Mouse (Mus musculus): Measurements from ENCODE around the gene Lmf2.
A peak's percentile ranks its signal among the peaks of the same experiment; 100 is the strongest.

Gene Lmf2

GRCm38 (mm10) chr15:89372536-89372935 is 17.1 kb upstream of the Lmf2 start:
- DNase-seq (ENCODE audit: low read depth, low spot score): no peak

GRCm38 (mm10) chr15:89372068-89372467 is 16.6 kb upstream of the Lmf2 start:
- DNase-seq (ENCODE audit: low read depth, low spot score): no peak

DNA sequence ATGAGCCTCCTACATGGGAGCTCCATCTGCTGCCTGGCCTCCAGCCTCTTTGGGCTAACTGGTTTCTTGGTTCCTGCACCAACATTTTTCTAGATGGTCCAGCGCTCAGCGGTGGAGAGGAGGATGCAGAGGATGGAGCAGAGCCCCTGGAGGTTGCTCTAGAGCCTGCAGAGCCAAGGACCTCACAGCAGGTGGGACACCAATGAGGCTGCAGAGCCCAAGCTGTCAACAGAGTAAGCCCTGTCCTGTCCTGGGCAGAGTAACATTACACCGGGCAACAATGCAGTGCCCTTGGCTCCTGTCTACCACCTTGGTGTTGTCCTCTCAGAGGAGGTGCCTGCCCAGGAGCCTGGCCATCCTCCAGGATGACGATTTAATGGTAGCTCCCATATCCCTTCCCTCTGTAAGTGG is 9.7 kb upstream of the Lmf2 start:
- DNase-seq (ENCODE audit: low read depth, low spot score): no peak

- no peak for DNase-seq (ENCODE audit: low read depth, low spot score)
Observed at GRCm38 (mm10) chr15:89363051-89363450, 7.6 kb upstream of the Lmf2 start.

DNA sequence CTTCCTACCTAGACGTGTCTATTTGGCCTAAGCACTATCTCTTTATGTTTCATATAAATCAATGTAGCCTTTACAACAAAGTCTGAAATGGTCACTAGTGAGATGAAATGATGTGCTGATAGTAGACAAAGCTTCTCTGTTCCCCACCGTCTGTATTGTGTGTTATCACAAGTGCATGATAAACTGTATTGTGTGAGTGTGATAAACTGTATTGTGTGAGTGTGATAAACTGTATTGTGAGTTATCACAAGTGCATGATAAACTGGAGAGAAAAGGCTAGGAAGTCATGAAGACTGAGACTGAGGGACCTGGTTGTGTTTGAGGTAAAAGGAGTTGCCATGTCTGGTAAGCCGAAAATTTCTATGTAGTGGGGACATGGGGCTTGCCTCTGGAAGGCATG is 3.3 kb upstream of the Lmf2 start:
- DNase-seq (ENCODE audit: low read depth, low spot score): no peak

- peak; percentile 32 for DNase-seq (ENCODE audit: low read depth, low spot score)
Observed at GRCm38 (mm10) chr15:89356372-89356771, 913 bp upstream of the Lmf2 start.

DNA sequence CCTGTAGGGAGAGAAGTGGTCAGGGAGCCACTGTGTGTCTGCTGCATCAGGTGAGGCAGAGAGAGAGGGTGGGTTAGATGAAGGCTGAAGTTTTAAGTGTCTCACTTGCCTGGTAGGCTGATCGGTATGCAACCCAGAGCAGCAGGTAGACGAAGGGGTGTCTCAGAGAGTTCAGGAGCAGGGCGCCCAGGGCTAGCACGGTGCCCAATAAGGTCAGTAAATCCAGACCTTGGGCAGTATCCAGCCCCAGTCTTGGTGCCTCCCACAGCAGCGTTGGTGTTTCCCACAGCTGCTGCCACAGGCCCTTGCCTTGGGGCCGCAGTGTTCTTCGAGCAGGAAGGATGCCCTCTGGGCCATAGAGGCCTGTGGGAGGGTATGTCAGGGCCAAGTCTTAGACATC is 1.0 kb downstream of the Lmf2 start:
- DNase-seq (ENCODE audit: low read depth, low spot score): no peak

DNA sequence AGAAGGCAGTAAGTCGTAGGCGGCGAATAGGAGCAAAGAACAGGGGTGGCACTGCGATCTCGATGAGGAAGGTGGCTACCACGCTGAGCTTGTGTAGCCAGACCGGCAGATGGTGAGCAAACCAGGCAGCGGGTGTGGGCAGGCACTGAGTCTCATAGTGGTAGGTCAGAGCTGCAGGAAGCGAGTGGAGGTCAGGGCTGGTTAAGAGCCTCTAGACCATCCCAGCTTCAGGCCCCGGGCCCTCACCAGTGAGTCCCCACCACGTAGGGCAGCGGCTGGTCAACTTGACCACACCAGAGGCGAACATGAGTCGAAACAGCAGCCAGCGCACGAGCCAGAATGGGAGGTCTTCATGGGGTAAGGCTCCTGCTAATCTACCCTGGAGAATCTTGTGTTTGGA is 1.6 kb downstream of the Lmf2 start:
- no peak for DNase-seq (ENCODE audit: low read depth, low spot score)

DNA sequence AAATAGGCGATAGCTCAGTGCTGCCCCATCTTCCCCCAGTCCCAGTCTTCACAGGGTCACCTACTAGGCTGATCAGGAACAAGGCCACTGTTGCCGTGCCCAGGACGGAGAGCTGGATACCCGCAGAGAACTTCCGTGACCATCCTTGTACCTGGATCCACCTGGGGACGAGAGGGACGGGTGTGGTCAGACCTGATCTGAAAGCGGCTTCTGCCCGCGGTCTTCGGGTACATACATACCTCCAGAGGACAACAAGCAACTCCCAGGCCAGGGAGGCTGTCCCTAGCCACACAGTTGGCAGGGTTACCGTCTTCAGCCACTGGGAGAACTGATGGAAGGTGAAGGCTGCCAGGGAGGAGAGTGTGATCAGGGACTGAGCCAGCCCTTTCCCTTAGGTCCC is 2.7 kb downstream of the Lmf2 start:
- no peak for DNase-seq (ENCODE audit: low read depth, low spot score)

- DNase-seq (ENCODE audit: low read depth, low spot score): no peak
Observed at GRCm38 (mm10) chr15:89352054-89352453, 3.4 kb downstream of the Lmf2 start.

DNA sequence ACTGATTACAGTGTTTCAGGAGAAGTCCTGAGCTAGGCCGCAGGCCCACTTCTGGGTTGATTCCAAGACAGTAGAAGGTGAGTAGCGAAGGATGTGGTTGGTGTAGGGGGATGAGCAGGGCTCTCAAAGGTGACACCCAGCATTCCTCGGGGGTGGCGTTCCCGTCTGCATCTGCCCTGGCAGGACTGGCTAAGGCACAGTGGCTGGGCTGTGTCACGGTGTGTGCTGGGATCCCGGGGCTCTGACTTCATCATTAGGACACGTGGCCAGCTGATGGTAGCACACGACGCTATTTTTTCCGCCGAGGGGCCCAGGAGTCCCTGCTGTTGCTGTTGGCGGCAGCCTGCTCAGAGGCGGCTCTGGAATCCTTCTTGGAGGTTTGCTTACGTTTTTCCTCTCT is 4.2 kb downstream of the Lmf2 start:
- no peak for DNase-seq (ENCODE audit: low read depth, low spot score)

GRCm38 (mm10) chr15:89350447-89350846 is 5.0 kb downstream of the Lmf2 start:
- no peak for DNase-seq (ENCODE audit: low read depth, low spot score)

GRCm38 (mm10) chr15:89343325-89343724 is 12.1 kb downstream of the Lmf2 start:
- no peak for DNase-seq (ENCODE audit: low read depth, low spot score)

DNA sequence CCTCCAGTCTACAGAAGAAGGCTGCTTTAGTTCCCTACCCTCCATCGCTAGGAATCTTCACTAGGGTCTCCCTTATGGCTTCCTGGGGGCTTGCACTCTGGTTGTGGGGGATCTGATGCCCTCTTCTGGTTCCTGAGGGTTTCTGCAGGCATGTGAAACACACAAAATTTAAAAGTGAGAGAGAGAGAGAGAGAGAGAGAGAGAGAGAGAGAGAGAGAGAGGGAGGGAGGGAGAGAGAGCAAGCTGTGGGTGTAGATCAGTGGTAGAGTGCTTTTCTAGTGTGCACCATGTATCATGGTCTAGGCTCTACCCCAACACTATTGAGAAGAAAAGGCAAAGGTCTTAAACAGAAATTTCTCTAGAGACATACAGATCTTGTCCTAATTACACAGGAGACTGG is 13.8 kb downstream of the Lmf2 start:
- no peak for DNase-seq (ENCODE audit: low read depth, low spot score)

DNA sequence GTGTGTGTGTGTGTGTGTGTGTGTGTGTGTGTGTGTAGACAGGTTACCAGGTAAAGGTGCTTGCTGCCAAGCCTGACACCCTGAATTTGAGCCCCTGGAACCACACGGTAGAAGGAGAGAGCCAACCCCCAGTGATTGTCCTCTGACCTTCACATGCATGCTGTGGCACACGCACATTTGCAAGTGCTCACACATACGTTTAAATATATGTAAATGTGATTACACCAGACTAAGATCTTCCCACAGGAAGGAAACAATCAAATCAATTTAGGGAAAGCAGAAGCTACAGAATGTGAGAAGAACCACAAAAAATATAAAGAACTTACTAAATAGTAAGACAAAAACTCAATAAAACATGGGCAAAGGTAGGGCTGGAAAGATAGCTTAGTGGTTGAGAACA is 15.3 kb downstream of the Lmf2 start:
- DNase-seq (ENCODE audit: low read depth, low spot score): no peak

GRCm38 (mm10) chr15:89339696-89340095 is 15.8 kb downstream of the Lmf2 start:
- no peak for DNase-seq (ENCODE audit: low read depth, low spot score)

DNA sequence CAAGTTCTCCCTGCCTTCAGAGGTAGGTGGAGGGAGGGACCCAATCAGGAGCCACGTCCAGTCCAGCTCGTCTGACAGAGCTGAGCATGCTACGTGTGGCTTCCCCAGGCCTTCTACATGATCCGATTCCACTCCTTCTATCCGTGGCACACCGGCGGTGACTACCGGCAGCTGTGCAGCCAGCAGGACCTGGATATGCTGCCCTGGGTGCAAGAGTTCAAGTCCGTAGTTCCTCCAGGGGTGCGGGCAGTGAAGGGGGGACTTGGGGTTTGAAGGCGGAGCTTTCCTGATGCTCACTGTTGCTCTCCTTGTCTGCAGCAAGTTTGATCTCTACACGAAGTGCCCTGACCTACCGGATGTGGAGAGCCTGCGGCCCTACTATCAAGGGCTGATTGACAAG is 19.0 kb downstream of the Lmf2 start:
- no peak for DNase-seq (ENCODE audit: low read depth, low spot score)

GRCm38 (mm10) chr15:89334774-89335537 is 20.5 kb downstream of the Lmf2 start:
- no peak for DNase-seq (ENCODE audit: low read depth, low spot score)

- no peak for DNase-seq (ENCODE audit: low read depth, low spot score)
Observed at GRCm38 (mm10) chr15:89334271-89334670, 21.2 kb downstream of the Lmf2 start, which contains the start of gene Miox. Gene Miox (plus strand): TSS chr15:89334398.

- no peak for DNase-seq (ENCODE audit: low read depth, low spot score)
Observed at GRCm38 (mm10) chr15:89326441-89326840, 29.0 kb downstream of the Lmf2 start.

DNA sequence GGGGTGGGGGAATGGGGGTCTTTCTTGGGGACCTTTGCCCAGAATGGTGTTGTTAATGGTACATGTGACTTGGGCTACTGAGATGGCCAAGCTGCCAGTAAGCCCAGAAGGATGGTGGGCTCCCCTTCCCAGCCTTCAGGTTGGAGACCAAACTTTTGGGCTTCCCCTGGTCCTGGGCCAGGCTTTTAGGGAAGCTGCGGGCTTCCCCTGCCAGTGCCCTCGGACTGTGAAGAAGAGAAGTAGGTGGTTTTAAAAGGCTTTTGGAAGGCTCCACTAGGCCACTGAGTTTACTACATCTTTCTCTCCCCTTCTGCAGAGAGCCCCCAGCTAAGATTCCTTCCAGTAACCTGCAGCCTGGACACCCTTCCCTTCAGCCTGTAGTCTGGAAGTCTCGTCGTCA is 31.8 kb downstream of the Lmf2 start:
- DNase-seq (ENCODE audit: low read depth, low spot score): no peak

GRCm38 (mm10) chr15:89322670-89323522 is 32.6 kb downstream of the Lmf2 start, which contains the start of gene Adm2:
Gene Adm2 (plus strand): TSS chr15:89322720.
- DNase-seq (ENCODE audit: low read depth, low spot score): no peak

GRCm38 (mm10) chr15:89321264-89321663 is 34.2 kb downstream of the Lmf2 start:
- DNase-seq (ENCODE audit: low read depth, low spot score): no peak
